Mouse (Mus musculus): ENCODE measurements around the gene Gm36864. TPM values are rescaled to one million over a fixed set of nuclear protein-coding genes. Genes with fewer than 3 reads are reported as not detected.
"Not testable (repeated sequence)": the region's sequence is repeated elsewhere in the genome, so short reads cannot be mapped to it uniquely, and the experiment has no call there.

The Gm36864 gene
- polyA plus RNA-seq (2012; rRNA removed) = 0.06 TPM in 1 of 2 replicates, not detected in the other

- WGBS = 39% methylated on average over 3 of the region's 3 CpGs
- DNase-seq (ENCODE audit: low read depth, low spot score) = no peak
Measured at GRCm38 (mm10) chr7:44235909-44236308, at the start of gene Gm36864. TSS of gene Gm36864 (plus strand) at chr7:44236177.

- 18% methylated on average over 8 of the region's 8 CpGs for WGBS
- not testable (repeated sequence) for DNase-seq (ENCODE audit: low read depth, low spot score)
Measured at GRCm38 (mm10) chr7:44186516-44186915, 49.5 kb upstream of the Gm36864 start.

DNA sequence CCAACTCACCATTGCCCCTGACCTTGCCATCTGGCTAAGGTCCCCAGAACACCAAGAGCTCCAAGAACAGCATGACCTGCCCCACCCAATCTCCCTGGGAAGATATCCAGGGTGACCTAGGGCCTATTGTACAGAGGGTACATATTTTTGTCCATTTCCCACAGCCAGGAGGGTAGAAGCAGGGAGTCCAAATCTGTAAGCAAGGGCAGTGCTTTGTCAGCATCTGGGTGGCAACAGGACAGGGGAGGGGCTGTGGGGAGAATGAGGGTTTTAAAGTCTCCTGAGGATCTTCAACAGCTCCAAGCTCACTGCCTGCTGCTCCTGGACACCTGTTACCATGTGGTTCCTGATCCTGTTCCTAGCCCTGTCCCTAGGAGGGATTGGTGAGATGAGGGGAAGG, 48.0 kb upstream of the Gm36864 start, which contains the start of gene Klk1b24:
Gene Klk1b24 (plus strand): TSS at position 301 of the 400 bp plus-strand sequence.
- not testable (repeated sequence) for DNase-seq (ENCODE audit: low read depth, low spot score)

GRCm38 (mm10) chr7:44193466-44193865, 42.5 kb upstream of the Gm36864 start:
- DNase-seq (ENCODE audit: low read depth, low spot score) = not testable (repeated sequence)
- WGBS = 86% methylated on average over 1 of the region's 1 CpGs

DNA sequence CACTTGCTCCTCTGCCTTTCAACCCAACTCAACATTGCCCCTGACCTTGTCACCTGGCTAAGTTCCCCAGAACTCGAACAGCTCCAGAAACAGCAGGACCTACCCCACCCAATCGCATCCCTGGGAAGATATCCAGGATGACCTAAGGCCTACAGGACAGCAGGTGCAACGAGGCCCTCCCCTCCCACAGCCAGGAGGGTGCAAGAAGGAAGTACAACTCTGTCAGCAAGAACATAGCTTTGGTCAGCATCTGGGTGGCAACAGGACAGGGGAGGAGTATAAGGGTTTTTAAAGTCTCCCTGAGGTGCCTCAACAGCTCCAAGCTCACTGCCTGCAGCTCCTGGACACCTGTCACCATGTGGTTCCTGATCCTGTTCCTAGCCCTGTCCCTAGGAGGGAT, 38.1 kb upstream of the Gm36864 start, which contains the start of gene Klk1b3:
Gene Klk1b3 (plus strand): TSS at position 301 of the 400 bp plus-strand sequence.
- DNase-seq (ENCODE audit: low read depth, low spot score) = no peak
- WGBS = 26% methylated on average over 3 of the region's 3 CpGs

DNA sequence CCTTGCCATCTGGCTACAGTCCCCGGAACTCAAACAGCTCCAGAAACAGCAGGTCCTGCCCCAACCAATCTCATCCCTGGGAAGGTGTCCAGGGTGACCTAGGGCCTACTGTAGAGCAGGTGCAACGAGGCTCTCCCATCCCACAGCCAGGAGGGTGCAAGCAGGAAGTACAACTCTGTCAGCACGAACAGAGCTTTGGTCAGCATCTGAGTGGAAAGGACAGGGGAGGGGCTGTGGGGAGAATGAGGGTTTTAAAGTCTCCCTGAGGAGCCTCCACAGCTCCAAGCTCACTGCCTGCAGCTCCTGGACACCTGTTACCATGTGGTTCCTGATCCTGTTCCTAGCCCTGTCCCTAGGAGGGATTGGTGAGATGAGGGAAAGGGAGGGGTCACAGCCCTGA, 28.8 kb upstream of the Gm36864 start, which contains the start of gene Klk1b4:
Gene Klk1b4 (plus strand): TSS at position 301 of the 400 bp plus-strand sequence.
- 13% methylated on average over 3 of the region's 3 CpGs for WGBS
- DNase-seq (ENCODE audit: low read depth, low spot score) = not testable (repeated sequence)

DNA sequence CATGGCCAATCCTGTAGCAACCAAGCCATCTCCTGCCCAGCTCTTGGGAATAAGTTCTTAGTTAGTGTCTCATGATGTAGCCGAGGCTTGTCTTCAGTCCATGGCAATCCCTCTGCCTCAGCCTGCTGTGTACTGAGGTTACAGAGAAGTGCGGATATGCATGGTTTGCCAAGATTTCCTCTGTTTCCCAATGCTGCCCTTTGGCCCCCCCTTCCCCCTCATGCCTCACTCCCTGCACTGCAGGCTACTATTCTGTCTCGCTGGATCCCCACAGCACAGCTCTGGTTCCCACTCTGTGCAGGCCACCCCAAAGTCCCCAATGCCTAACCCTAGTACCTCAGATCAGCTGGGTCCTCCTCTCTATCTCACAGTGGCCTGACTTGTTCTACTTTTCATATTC, 27.7 kb upstream of the Gm36864 start:
- DNase-seq (ENCODE audit: low read depth, low spot score) = no peak
- WGBS = 88% methylated on average over 3 of the region's 3 CpGs

DNA sequence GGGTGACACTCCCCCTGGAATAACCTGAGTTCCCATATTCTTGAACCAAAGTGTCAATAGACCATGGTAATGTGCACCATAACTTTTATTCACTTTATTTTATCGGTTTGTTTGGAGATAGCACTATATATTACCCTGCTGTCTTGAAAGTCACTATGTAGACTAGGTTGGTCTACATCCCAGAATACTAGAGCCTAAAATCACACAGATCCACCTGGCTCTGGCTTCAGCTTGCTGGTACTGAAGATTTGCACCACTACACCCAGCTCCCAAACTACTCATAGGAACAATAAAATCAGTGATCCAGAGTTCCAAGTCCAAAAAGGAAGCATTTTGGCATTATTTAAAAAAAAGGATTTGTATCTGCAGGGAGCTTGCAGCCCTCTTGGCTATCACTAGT, 20.3 kb upstream of the Gm36864 start, which contains the start of gene Klk1b5:
Gene Klk1b5 (plus strand): TSS at position 301 of the 400 bp plus-strand sequence.
- DNase-seq (ENCODE audit: low read depth, low spot score) = no peak
- WGBS = 67% methylated on average over 1 of the region's 1 CpGs

GRCm38 (mm10) chr7:44221601-44222000, 14.4 kb upstream of the Gm36864 start:
- WGBS = 37% methylated on average over 10 of the region's 10 CpGs
- peak; percentile 57 for DNase-seq (ENCODE audit: low read depth, low spot score)

DNA sequence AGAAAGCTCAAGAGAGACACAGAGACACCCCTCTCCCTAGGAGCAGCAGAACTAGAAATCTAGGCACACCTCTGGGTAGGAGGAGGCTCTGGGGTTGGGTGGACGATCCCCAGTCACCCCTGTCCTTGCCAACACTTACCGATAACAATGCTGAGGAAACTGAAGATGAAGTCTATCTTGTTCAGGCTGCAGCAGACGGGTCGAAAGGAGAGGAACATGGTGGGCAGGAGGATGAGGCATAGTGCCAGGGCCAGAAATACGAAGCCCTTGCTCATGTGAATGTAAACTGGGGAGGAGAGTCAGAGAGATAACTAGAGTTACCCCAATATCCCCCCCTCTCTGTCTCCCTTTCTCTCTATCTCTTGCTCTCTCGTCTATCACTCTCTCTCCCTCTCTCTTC, 13.6 kb upstream of the Gm36864 start:
- WGBS = 82% methylated on average over 6 of the region's 6 CpGs
- DNase-seq (ENCODE audit: low read depth, low spot score) = not testable (repeated sequence)

- 19% methylated on average over 1 of the region's 1 CpGs for WGBS
Measured at GRCm38 (mm10) chr7:44225076-44225475, 10.9 kb upstream of the Gm36864 start, which contains the start of gene Klk1. TSS of gene Klk1 (plus strand) at chr7:44225360.

DNA sequence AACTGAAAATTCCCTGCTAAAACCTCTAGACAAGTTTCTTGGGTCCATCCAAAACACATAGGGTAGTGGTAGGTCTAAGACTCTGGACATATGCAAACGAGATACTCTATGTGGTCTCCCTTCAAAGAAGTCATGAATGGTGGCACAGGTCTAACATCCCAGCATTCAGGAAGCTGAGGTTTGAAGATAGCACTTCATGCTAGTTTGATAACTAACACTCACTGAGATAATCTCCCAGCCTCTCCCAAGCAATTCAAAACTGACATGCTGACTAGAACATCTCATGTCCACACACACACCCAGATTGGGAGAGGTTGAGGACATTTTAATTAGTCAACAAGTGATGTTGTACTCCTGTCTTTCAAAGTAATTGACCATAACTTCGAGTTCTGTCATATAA, 3.9 kb downstream of the Gm36864 start:
- no peak for DNase-seq (ENCODE audit: low read depth, low spot score)
- 49% methylated on average over 2 of the region's 2 CpGs for WGBS

More at GRCm38 (mm10) chr7:44225076-44225475, 10.9 kb upstream of the Gm36864 start, which contains the start of gene Klk1:
- peak; percentile 42 for DNase-seq (ENCODE audit: low read depth, low spot score)

- 40% methylated on average over 1 of the region's 1 CpGs for WGBS
- DNase-seq (ENCODE audit: low read depth, low spot score) = no peak
Measured at GRCm38 (mm10) chr7:44240712-44241111, 4.7 kb downstream of the Gm36864 start.

GRCm38 (mm10) chr7:44241163-44241562, 5.2 kb downstream of the Gm36864 start:
- no peak for DNase-seq (ENCODE audit: low read depth, low spot score)
- WGBS = 71% methylated on average over 2 of the region's 2 CpGs

DNA sequence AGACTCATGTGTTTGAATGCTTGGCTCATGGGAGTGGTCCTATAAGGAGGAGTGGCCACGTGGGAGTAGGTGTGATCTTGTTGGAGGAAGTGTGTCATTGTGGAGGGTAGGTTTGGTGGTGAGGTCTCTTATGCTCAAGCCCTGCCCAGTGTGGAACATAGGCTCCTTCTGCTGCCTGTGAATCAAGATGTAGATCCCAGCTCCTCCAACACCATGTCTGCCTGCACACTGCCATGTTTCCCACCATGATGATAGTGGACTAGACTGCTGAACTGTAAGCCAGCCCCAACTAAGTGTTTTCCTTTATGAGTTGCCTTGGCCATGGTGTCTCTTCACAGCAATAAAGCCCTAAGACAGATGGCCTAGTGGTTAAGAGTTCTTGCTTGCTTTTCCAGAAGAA, 8.1 kb downstream of the Gm36864 start:
- WGBS = 53% methylated on average over 1 of the region's 1 CpGs

GRCm38 (mm10) chr7:44246055-44246983, 10.3 kb downstream of the Gm36864 start, which contains the start of the genes 1700028J19Rik and 2410002F23Rik:
TSS of gene 1700028J19Rik (minus strand) at chr7:44246695.
TSS of gene 2410002F23Rik (plus strand) at chr7:44246722.
- DNase-seq (ENCODE audit: low read depth, low spot score) = peak; percentile 67
- under 1% methylated on average over 62 of the region's 62 CpGs for WGBS

More for the DNA sequence above, 8.1 kb downstream of the Gm36864 start:
- DNase-seq (ENCODE audit: low read depth, low spot score) = no peak

- DNase-seq (ENCODE audit: low read depth, low spot score) = no peak
- 1% methylated on average over 23 of the region's 23 CpGs for WGBS
Measured at GRCm38 (mm10) chr7:44246984-44247470, 11.1 kb downstream of the Gm36864 start.

GRCm38 (mm10) chr7:44247971-44248370, 12.0 kb downstream of the Gm36864 start:
- 47% methylated on average over 2 of the region's 2 CpGs for WGBS
- DNase-seq (ENCODE audit: low read depth, low spot score) = no peak

DNA sequence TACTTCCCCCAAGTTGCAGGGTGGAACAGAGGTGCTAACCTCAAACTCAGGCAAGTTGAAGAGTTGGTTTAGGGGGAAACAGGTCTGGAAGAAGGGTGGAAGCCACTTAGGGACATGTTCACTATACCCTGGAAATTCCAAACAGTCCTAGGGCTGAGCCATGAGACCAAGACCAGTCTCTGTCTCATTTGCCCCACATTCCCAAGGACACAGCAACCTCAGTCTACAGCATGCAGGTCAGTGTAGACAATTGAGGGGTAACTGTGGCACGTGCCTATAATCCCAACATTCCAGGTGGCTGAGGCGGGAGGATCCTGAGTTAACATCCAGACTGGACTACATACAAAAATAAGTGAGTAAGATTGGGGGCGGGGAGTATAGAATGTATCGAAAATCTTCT, 13.3 kb downstream of the Gm36864 start:
- DNase-seq (ENCODE audit: low read depth, low spot score) = no peak
- WGBS = 81% methylated on average over 4 of the region's 4 CpGs

GRCm38 (mm10) chr7:44250732-44251275, 14.8 kb downstream of the Gm36864 start:
- not testable (repeated sequence) for DNase-seq (ENCODE audit: low read depth, low spot score)
- 86% methylated on average over 17 of the region's 17 CpGs for WGBS

Data from large intestine, adult 2 months (tissue).